Mouse (Mus musculus): Measurements from ENCODE around the gene Flywch1. TPM values are rescaled to one million over a fixed set of nuclear protein-coding genes. Genes with fewer than 3 reads are reported as not detected.

Flywch1 gene
- polyA plus RNA-seq, 1 experiment from 2014 or later = 224 TPM

DNA sequence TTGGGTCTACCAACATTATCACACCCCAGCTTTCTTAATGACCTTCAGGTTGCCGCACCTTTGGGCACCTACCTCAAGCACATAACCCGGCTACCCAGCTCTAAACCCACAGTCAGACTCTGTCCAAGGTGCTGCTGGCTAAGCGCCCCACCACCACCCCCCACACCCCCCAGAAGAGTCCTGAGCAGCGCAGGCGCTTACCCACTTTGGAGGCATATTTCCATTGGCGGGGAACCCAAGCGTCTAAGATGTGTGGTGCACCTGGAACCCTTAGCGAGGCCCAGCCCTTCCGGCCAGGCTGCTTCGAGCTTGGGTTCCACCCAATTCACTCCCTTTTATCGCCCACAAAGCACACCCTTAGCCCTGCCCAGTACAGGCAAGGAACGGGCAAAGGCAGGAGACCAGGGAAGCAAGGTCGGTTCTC, 30.8 kb downstream of the Flywch1 start, which contains the start of gene Paqr4:
TSS of gene Paqr4 (minus strand) at position 270 of the 424 bp plus-strand sequence.
- Histone ChIP-seq H3K9me3 (no peaks in the 10 kb centered on the region), H3K36me3 (peaks cover 22% of the 10 kb centered on the region), H3K27me3 (peaks cover 51% of the 10 kb centered on the region), H3K9ac (peak within 1 kb of the TSS; percentile 90), H3K4me3 (peak within 1 kb of the TSS; percentile 76), H3K4me1 (replicated peaks) (peaks cover 53% of the 10 kb centered on the region), H3K27ac (peak within 1 kb of the TSS; percentile 90), H3K4me2 (peak within 1 kb of the TSS; percentile 88)
- no peak; the same call in none of the 2 replicates for ATAC-seq (ENCODE audit: low FRiP score)
- 5% methylated on average over 13 of the region's 13 CpGs for WGBS

DNA sequence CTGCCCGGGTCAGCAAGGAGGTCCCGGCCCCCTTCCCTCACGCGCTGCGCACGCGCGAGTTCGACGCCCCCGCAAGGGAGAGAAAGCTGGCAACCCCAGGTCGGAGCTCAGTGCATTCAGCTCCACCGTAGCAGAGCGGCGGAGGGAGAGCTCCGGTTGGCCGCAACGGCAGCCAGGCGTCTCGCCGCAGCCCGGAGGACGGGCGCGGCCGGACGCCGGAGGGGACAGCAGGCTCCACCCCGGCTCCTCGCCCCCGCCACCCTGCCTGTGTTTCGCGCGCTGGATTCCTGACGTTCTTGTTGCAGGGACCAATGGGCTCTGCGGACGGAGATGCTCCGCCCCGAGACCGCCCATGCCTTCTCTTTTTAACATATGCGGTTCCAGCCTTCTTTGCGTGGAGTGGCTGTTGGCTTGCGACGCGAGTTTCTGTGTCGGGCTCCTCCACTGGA, 31.2 kb downstream of the Flywch1 start:
- under 1% methylated on average over 45 of the region's 46 CpGs for WGBS
- Histone ChIP-seq H3K9ac (peak overlapping the region; percentile 90), H3K36me3 (peaks cover 26% of the 10 kb centered on the region), H3K4me1 (replicated peaks) (peaks cover 48% of the 10 kb centered on the region), H3K27me3 (peaks cover 47% of the 10 kb centered on the region), H3K9me3 (no peaks in the 10 kb centered on the region), H3K4me3 (peak overlapping the region; percentile 76), H3K27ac (peak overlapping the region; percentile 90), H3K4me2 (peak overlapping the region; percentile 88)
- peak; percentile 84 for ATAC-seq (ENCODE audit: low FRiP score)

DNA sequence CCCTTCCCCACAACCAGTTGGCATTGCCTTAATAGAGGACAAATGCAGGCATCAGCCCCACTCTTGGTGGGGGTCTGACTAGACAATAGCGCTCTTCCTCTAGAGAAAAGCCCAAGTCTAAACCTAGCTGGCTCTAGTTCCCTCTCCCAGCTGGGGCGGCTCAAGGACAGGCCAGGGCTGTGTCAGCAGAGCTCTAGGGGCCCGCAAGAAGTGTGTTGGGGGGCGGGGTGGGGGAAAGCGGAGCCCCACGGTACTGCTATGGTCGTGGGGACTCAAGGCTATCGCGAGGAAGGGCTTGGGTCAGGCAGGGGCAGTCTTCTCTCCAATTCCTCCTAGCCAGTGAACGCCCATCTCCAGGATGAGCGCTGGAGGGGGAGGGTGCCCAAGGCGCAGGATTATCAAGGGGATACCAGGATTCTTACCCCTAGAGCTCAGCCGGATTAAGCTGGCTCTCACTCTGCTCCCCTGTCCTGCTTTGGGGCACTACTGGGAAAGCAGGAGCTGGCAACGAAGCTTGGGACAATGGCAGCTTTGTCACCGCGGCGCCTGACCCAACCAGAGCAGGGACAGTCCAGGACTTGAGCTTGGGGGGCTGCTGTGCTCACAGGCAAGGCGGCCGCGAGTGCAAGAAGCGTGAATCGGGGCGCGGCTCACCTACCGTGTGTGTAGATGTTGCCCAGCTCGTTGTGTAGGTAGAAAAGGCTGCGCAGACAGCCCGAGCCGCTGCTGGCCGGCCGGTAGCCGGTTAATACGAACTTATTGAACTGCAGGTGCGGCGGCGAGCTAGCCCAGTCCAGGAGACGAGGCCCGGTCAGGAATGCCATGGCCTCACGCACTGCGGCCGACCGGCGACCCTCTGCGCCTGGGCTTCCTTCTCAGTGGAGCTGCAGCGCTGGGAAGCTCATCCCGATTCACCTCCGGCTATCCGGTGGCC, 31.9 kb downstream of the Flywch1 start:
- ATAC-seq (ENCODE audit: low FRiP score) = peak; percentile 35

DNA sequence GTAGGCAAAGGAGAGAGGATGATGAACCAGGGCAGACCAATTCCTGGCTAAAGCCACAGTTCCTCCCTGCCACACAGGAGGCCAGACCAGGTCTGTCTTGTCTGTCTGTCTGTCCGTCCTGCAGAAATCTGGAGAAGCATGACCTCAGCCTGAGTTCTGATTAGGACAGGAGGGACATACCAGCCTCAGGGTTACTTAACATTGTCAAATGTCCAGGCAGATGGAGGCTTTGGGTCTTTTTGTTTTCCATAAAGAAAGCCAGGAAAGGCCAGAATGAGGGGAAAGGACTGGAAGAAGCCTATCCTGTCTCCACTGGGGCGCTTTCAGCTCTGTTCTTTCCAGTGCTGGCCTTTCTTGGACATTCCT, 32.6 kb downstream of the Flywch1 start:
- Histone ChIP-seq H3K9ac (peak overlapping the region; percentile 90), H3K9me3 (no peaks in the 10 kb centered on the region), H3K4me1 (replicated peaks) (peaks cover 41% of the 10 kb centered on the region), H3K4me3 (peak overlapping the region; percentile 76), H3K27me3 (peaks cover 33% of the 10 kb centered on the region), H3K27ac (peak overlapping the region; percentile 90), H3K4me2 (peak overlapping the region; percentile 88), H3K36me3 (peaks cover 31% of the 10 kb centered on the region)
- no peak for ATAC-seq (ENCODE audit: low FRiP score)
- 27% methylated on average over 2 of the region's 2 CpGs for WGBS

More for the DNA sequence above, 31.9 kb downstream of the Flywch1 start:
- Histone ChIP-seq H3K9ac (peak overlapping the region; percentile 90), H3K4me1 (replicated peaks) (peaks cover 41% of the 10 kb centered on the region), H3K27ac (peak overlapping the region; percentile 90), H3K4me3 (peak overlapping the region; percentile 76), H3K9me3 (no peaks in the 10 kb centered on the region), H3K4me2 (peak overlapping the region; percentile 88), H3K36me3 (peaks cover 31% of the 10 kb centered on the region), H3K27me3 (peaks cover 40% of the 10 kb centered on the region)
- WGBS = under 1% methylated on average over 48 of the region's 48 CpGs

DNA sequence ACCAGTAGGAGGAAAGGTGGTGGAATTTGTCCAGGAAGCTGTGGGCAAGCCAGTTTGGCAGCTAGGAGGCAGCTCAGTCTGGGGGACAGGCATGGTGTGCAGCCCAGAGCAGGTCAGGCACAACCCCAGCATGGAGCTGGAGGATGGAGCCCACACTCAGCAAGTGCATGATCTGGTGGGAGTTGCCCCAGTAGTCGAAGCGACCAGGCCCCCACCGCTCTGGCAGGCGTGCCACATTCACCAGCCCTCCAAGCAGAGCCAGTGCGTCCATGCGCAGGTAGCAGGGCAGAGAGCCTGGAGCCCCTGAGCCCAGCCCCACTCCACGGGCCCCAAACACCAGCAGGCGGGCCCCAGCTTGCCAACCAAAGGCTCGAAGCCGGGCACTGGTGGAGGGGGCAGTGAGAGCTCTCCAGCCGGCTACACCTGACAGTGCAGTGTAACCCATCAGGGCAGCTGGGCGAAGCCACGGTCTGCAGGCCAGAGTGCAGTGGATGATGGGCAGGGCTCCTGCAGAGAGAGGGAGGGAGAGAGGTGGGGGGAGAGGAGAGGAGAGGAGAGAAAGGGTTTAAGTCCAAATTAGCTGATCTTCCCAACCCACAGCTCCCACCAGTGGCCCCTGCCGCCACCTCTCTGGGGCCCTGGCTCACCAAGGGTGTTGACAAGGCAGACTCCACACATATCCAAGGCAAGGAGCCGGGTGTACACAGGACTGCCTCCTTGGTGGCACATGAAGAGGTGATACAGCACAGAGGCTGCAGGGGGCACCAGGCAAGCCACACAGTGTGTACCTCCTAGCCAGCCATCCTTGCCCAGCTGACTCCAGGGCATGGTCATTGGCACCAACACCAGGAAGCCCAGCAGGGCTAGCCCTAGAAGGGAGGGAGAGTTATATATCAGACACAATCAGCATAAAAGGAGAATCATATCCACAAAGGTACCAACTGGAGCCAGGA, 33.6 kb downstream of the Flywch1 start:
- Histone ChIP-seq H3K27ac (no peak overlapping the region), H3K9ac (peak overlapping the region; percentile 58), H3K4me1 (replicated peaks) (peaks cover 38% of the 10 kb centered on the region), H3K4me3 (peak overlapping the region; percentile 76; the same call in 1 of the 2 replicates), H3K27me3 (peaks cover 23% of the 10 kb centered on the region), H3K4me2 (peak overlapping the region; percentile 88), H3K9me3 (no peaks in the 10 kb centered on the region), H3K36me3 (peaks cover 31% of the 10 kb centered on the region)
- no peak for ATAC-seq (ENCODE audit: low FRiP score)
- WGBS = 66% methylated on average over 15 of the region's 15 CpGs

DNA sequence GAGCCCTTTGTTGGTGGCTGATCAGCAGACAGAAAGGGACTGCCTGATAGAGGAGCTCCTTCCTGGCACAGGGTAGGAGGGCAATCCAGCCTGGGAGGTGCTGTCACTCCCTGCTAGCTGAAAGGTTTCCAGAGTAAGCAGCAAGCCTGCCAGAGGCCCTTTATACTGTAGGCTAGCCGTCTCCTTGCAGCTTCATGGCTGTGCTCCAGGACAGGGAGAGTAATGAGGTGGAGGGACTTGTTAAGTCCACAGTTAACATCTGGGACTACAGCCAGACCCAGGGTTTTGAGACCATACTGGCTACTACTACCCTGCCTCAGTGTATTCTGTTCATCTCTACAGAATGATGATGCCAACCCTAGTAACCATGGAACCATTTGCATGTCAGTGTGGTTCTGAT, 37.1 kb downstream of the Flywch1 start:
- H3K27me3 ChIP-seq = no peaks in the 10 kb centered on the region
- no peak overlapping the region for H3K27ac ChIP-seq
- 75% methylated on average over 1 of the region's 1 CpGs for WGBS
- ATAC-seq (ENCODE audit: low FRiP score) = no peak
- no peak overlapping the region for H3K4me2 ChIP-seq
- H3K36me3 ChIP-seq = peaks cover 31% of the 10 kb centered on the region
- H3K4me1 ChIP-seq (replicated peaks) = peaks cover 21% of the 10 kb centered on the region
- H3K9ac ChIP-seq = no peak overlapping the region
- H3K4me3 ChIP-seq = no peak overlapping the region
- H3K9me3 ChIP-seq = no peaks in the 10 kb centered on the region

DNA sequence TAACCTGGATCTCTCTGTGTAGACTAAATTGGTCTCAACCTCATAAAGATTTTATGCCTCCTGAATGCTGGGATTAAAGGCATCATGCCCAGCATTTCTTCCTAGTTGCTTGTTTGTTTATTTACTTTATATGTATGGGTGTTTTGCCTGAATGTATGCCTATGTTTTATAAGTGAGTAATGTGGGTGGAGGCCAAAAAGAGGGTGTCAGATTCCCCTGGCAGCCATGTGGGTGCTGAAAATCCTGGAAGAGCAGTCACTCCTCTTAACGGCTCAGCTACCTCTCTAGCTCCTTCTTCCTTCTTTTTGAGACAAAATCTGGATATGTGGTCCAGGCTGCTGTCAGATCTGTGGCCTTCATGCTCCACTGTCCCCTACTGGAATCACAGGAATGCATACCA, 41.0 kb downstream of the Flywch1 start:
- no peak overlapping the region for H3K4me3 ChIP-seq
- H3K9me3 ChIP-seq = no peaks in the 10 kb centered on the region
- H3K9ac ChIP-seq = no peak overlapping the region
- peaks cover 15% of the 10 kb centered on the region for H3K4me1 ChIP-seq (replicated peaks)
- no peaks in the 10 kb centered on the region for H3K27me3 ChIP-seq
- 74% methylated on average over 1 of the region's 1 CpGs for WGBS
- no peak overlapping the region for H3K27ac ChIP-seq
- peaks cover 8% of the 10 kb centered on the region for H3K36me3 ChIP-seq
- no peak overlapping the region for H3K4me2 ChIP-seq
- no peak for ATAC-seq (ENCODE audit: low FRiP score)

DNA sequence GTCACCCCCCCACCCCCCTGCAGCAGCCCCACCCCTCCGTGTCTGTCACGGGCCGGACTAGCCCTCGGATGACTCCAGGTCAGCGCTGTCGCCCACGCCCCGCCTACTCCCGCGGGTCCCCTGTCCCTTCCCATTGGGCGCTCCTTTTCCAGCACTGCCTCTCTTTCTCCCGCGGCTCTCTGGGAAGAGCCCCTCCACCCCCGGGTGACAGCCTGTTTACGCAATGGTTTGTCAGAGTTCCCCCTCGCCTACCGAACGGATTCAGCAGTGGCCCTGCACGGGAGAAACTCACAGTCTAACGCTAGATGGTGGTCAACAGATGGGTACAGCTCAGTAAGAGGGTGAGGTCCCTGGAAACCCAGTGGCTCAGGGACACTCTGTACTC, 44.7 kb downstream of the Flywch1 start:
- 0 out of 2 replicates have a peak, but pooled peaks cover 5% of the 10 kb centered on the region for H3K27me3 ChIP-seq
- no peaks in the 10 kb centered on the region for H3K36me3 ChIP-seq
- H3K27ac ChIP-seq = peak overlapping the region; percentile 73; the same call in 1 of the 2 replicates
- 1% methylated on average over 20 of the region's 20 CpGs for WGBS
- peak overlapping the region; percentile 79 for H3K9ac ChIP-seq
- ATAC-seq (ENCODE audit: low FRiP score) = peak; percentile 85
- H3K9me3 ChIP-seq = no peaks in the 10 kb centered on the region
- peak overlapping the region; percentile 78 for H3K4me3 ChIP-seq
- peaks cover 16% of the 10 kb centered on the region for H3K4me1 ChIP-seq (replicated peaks)
- peak overlapping the region; percentile 91 for H3K4me2 ChIP-seq

DNA sequence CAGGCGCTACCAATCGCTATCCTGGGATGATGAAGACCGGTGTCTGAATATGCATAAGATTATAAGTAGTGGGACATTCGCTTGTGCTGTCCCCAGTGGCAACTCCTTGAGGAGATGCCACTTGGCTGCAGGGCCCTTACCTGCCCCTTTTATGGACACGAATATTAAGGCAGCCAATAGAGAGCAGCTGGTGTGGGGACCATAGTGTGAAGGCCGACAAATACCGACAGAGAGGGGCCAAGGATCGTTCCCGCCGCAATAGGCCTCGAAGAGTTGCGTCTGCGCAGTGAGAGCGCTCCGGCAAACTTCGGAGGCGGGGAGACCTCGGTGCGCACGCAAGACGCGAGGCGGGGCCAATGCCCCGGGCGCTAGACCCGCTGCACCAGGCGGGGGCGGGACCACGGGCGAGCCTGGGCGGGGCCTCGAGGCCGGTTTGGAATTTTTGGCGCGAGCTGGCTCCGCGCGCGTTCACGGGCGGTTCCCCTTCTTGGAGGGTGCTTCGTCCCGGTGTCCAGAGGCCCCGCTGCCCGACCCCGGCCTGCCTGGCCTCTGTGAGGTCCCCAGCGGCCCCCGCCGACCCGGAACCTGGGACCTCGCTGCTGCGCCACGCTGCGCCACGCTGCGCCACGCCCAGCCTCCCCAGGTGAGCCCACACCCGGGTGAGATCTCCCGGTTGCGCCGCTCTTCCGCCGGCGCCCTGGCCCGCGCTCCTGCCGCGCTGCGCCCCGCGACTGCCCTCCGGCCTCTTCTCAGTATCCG, 45.2 kb downstream of the Flywch1 start, which contains the start of gene Pkmyt1:
TSS of gene Pkmyt1 (plus strand) at position 338 of the 759 bp plus-strand sequence.
- Histone ChIP-seq H3K36me3 (no peaks in the 10 kb centered on the region), H3K27me3 (0 out of 2 replicates have a peak, but pooled peaks cover 5% of the 10 kb centered on the region), H3K9me3 (no peaks in the 10 kb centered on the region), H3K4me3 (peak within 1 kb of the TSS; percentile 78), H3K9ac (peak within 1 kb of the TSS; percentile 79), H3K27ac (peak within 1 kb of the TSS; percentile 75), H3K4me1 (replicated peaks) (peaks cover 16% of the 10 kb centered on the region), H3K4me2 (peak within 1 kb of the TSS; percentile 91)
- WGBS = 2% methylated on average over 57 of the region's 73 CpGs
- ATAC-seq (ENCODE audit: low FRiP score) = peak; percentile 94

DNA sequence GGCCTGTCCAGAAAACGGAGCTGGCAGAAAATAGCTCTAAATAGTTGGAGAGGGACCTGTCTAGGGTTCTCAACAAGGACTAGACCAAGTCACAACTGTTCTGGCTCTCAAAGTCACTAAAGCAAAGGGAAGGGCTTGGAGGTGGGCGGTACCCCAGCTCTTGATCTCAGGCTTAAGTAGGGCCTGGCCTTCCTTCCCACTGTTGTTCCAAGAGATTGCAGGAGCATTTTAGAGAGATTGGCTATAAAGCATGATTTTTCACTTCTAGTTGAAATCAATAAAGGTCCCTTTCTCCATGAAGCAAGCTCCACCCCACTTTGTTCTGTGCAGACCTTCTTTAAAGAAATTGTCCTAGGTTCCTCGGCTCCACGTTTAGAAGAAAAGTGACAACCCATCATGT, 45.9 kb downstream of the Flywch1 start:
- H3K9me3 ChIP-seq = no peaks in the 10 kb centered on the region
- peak overlapping the region; percentile 78 for H3K4me3 ChIP-seq
- ATAC-seq (ENCODE audit: low FRiP score) = no peak
- H3K36me3 ChIP-seq = no peaks in the 10 kb centered on the region
- H3K4me2 ChIP-seq = peak overlapping the region; percentile 91
- H3K4me1 ChIP-seq (replicated peaks) = peaks cover 16% of the 10 kb centered on the region
- WGBS = 69% methylated on average over 4 of the region's 4 CpGs
- 0 out of 2 replicates have a peak, but pooled peaks cover 5% of the 10 kb centered on the region for H3K27me3 ChIP-seq
- peak overlapping the region; percentile 79 for H3K9ac ChIP-seq
- H3K27ac ChIP-seq = peak overlapping the region; percentile 75

Measured in hindbrain, embryonic 13.5 days (tissue).